31 mouse cellular contexts compared by ENCODE assay signal in genomic region chr1:190443234-190443633, GRCm38 (mm10).
"Had no signal": no experiment of that assay in that cellular context is flagged by ENCODE, and none has a peak within 500 bp of the region (broad histone marks: within the 10 kb centered on the region; RNA-seq: fewer than 3 reads in every experiment).

No protein-coding gene starts in this region.

- ATAC-seq: liver, embryonic 12.5 days; liver, postnatal 0 days; lung, postnatal 0 days; midbrain, embryonic 15.5 days; midbrain, embryonic 16.5 days had no signal

- H3K4me3 ChIP-seq: left cerebral cortex, adult 2 months; limb, embryonic 10.5 days; limb, embryonic 12.5 days; limb, embryonic 13.5 days; limb, embryonic 15.5 days; liver, embryonic 12.5 days; liver, embryonic 13.5 days; liver, embryonic 15.5 days; lung, embryonic 15.5 days; megakaryocyte, embryonic 14.5 days; midbrain, embryonic 10.5 days; midbrain, embryonic 12.5 days; midbrain, embryonic 15.5 days; myocyte; neural tube, embryonic 12.5 days; neural tube, embryonic 13.5 days had no signal

- H3K27me3 ChIP-seq: megakaryocyte, embryonic 14.5 days had no signal

- H3K36me3 ChIP-seq: limb, embryonic 10.5 days; limb, embryonic 12.5 days; limb, embryonic 13.5 days; limb, embryonic 15.5 days; liver, embryonic 12.5 days; liver, embryonic 13.5 days; liver, embryonic 15.5 days; lung, embryonic 15.5 days; midbrain, embryonic 10.5 days; midbrain, embryonic 12.5 days; midbrain, embryonic 15.5 days; neural tube, embryonic 12.5 days; neural tube, embryonic 13.5 days had no signal

- H3K4me2 ChIP-seq: limb, embryonic 12.5 days; limb, embryonic 13.5 days; limb, embryonic 15.5 days; liver, embryonic 11.5 days; liver, embryonic 12.5 days; liver, embryonic 13.5 days; liver, embryonic 15.5 days; lung, embryonic 14.5 days; lung, embryonic 15.5 days; midbrain, embryonic 12.5 days; midbrain, embryonic 15.5 days; neural tube, embryonic 12.5 days; neural tube, embryonic 13.5 days had no signal

- DNase-seq: left cerebral cortex, postnatal 4 days; liver; liver, embryonic 13.5 days; liver, postnatal 0 days; lung, adult 2 months; lung, embryonic 14.5 days; lung, postnatal 10 days; lung, postnatal 14 days; lung, postnatal 36 days; lung, postnatal 4 days; midbrain, embryonic 14.5 days had no signal

- H3K27ac ChIP-seq: left cerebral cortex, adult 2 months; limb, embryonic 10.5 days; limb, embryonic 12.5 days; limb, embryonic 13.5 days; limb, embryonic 15.5 days; liver, embryonic 12.5 days; liver, embryonic 13.5 days; liver, embryonic 14.5 days; liver, embryonic 15.5 days; lung, embryonic 15.5 days; macrophage; midbrain, embryonic 10.5 days; midbrain, embryonic 12.5 days; midbrain, embryonic 15.5 days; neural tube, embryonic 12.5 days; neural tube, embryonic 13.5 days had no signal

- H3K4me1 ChIP-seq: limb, embryonic 10.5 days; limb, embryonic 12.5 days; limb, embryonic 15.5 days; liver, embryonic 12.5 days; liver, embryonic 13.5 days; liver, embryonic 15.5 days; megakaryocyte, embryonic 14.5 days; neural tube, embryonic 12.5 days had no signal

- H3K9ac ChIP-seq: limb, embryonic 12.5 days; limb, embryonic 13.5 days; limb, embryonic 15.5 days; liver, embryonic 12.5 days; liver, embryonic 13.5 days; liver, embryonic 14.5 days; liver, embryonic 15.5 days; liver, postnatal 0 days; lung, embryonic 14.5 days; lung, embryonic 15.5 days; midbrain, embryonic 12.5 days; midbrain, embryonic 15.5 days; neural tube, embryonic 12.5 days; neural tube, embryonic 13.5 days had no signal

- H3K9me3 ChIP-seq: limb, embryonic 10.5 days; limb, embryonic 12.5 days; limb, embryonic 13.5 days; limb, embryonic 15.5 days; liver, embryonic 12.5 days; liver, embryonic 13.5 days; liver, embryonic 15.5 days; lung, embryonic 15.5 days; midbrain, embryonic 10.5 days; midbrain, embryonic 12.5 days; midbrain, embryonic 15.5 days; neural tube, embryonic 12.5 days; neural tube, embryonic 13.5 days had no signal
